Mouse (Mus musculus): ENCODE results near the gene Pram1.

DNA sequence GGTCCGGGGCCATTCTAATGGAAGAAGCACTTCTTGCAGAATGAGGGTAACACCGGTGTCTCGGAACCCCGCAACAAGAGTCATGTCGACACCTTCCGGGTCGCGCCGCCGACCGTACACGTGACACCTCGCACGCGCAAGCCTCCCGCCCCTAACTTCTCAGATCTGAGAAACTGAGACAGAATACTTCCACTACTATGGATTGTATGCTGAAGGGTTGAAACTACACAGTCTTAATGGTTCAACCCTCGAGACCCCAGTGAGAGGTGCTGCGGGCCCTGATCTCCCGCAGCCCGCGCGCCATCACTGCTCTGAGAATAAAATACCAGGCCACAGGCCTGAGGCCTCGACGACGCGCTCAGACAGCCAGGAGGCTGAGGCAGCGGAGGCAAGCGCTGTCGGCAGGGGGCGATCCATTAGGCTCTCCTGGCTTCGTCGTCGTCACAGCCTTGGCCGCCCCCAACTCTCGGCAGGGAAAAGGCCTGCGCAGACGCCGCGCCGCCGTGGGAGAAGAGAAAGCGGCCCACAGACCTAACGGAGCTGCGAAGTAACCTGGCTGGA lies 46.9 kb downstream of the Pram1 start:
- TF ChIP-seq FLI1 (IDR thresholded peaks at IDR 0.05; ENCODE audit: low read length) (no peak; the same call in 1 of the 2 replicates), GATA1 (IDR thresholded peaks at IDR 0.05; ENCODE audit: borderline replicate concordance, low read length) (no peak)

Measured in megakaryocyte, embryonic 14.5 days (primary cell).